Mouse (Mus musculus): ENCODE measurements around the gene Acaca.

Acaca gene

DNA sequence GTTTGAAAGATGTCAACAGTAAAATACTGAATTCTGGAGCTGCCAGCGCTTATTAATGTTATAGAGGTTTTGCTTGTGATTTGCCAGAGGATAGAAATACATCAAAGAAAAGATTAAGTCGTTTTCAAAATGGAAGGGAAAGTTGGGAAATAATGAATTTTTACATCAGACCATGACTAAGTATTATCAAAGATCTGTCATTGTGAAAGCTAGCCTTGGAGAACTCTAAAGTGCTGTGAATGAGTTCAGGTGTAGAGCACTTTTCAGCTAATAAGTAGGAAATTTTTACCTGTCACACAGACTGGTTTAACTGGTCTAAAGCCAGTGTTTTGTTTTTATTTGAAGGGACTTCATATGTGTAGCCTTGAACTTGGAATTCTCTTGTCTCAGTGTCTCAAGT is 51.8 kb downstream of the Acaca start:
- Histone ChIP-seq H3K36me3 (ENCODE audit: insufficient read depth, low read length) (no peaks in the 10 kb centered on the region), H3K27me3 (ENCODE audit: insufficient read depth, low read length) (peaks cover 18% of the 10 kb centered on the region), H3K4me3 (replicated peaks; ENCODE audit: low read length) (no peak overlapping the region), H3K4me1 (replicated peaks; ENCODE audit: low read depth, low read length) (peaks cover 23% of the 10 kb centered on the region), H3K9me3 (ENCODE audit: low read length) (no peaks in the 10 kb centered on the region)
- TF ChIP-seq NANOG (IDR thresholded peaks at IDR 0.05; ENCODE audit: borderline replicate concordance, low read length): no peak
- no peak for TF ChIP-seq POU5F1 (IDR thresholded peaks at IDR 0.05; ENCODE audit: borderline replicate concordance, low read length)
- no peak for TF ChIP-seq CTCF (conservative IDR thresholded peaks at IDR 0.05; ENCODE audit: low read length)

DNA sequence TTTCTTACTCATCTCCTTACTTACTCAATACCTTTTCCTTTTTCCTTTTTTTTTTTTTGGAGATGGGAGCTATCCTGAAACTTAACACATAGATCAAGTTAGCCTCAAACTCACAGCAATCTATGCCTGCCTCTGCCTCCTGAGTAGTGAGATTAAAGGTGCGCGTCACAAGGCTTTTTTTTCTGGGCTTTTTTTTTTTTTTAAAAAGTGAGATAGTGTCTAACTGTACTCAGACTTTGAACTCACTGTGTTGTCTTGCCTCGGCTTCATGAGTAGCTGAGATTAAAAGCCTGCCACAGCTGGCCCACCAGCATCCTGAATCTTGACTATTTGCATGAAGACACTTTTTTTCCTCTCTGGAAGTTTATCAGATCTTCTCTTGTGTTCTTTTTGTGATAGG is 59.1 kb downstream of the Acaca start:
- H3K9me3 ChIP-seq (ENCODE audit: low read length): no peaks in the 10 kb centered on the region
- TF ChIP-seq POU5F1 (IDR thresholded peaks at IDR 0.05; ENCODE audit: borderline replicate concordance, low read length) (no peak), CTCF (conservative IDR thresholded peaks at IDR 0.05; ENCODE audit: low read length) (no peak), NANOG (IDR thresholded peaks at IDR 0.05; ENCODE audit: borderline replicate concordance, low read length) (no peak)
- H3K4me3 ChIP-seq (replicated peaks; ENCODE audit: low read length): no peak overlapping the region

DNA sequence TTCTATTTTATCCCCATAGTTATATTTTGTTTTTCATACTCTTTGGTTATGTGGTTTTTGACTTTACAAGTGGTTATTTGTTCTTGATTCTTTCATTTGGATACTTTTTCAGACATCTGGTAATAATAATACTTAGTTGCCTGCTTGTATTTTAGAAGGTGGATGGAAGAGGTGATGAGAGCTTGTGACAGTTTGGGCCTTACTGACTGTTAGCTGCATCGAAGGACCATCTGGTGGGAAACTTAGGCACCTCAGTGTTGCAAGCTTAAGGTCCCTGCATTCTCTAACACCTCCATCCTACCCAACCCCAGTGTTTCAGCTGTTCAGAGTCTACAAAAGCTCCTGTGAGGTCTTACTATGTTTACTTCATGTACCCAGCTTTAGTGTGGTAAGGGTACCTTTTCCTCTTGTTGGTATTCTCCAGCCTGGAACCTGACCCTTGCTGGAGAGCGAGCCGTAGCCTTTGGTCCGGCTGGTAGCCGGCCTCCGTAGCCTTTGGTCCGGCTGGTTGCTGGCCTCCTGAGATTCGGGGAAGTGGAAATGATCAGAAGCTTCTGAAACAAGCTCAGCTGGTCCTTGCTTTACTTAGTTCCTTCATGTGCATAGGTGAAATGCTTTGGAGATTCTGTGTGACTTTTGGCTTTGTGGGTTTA is 61.2 kb downstream of the Acaca start:
- H3K36me3 ChIP-seq (ENCODE audit: insufficient read depth, low read length): peaks cover 8% of the 10 kb centered on the region
- no peaks in the 10 kb centered on the region for H3K27me3 ChIP-seq (ENCODE audit: insufficient read depth, low read length)
- no peaks in the 10 kb centered on the region for H3K9me3 ChIP-seq (ENCODE audit: low read length)
- TF ChIP-seq CTCF (conservative IDR thresholded peaks at IDR 0.05; ENCODE audit: low read length) (no peak), NANOG (IDR thresholded peaks at IDR 0.05; ENCODE audit: borderline replicate concordance, low read length) (no peak), POU5F1 (IDR thresholded peaks at IDR 0.05; ENCODE audit: borderline replicate concordance, low read length) (no peak)
- H3K4me1 ChIP-seq (replicated peaks; ENCODE audit: low read depth, low read length): peaks cover 3% of the 10 kb centered on the region
- H3K4me3 ChIP-seq (replicated peaks; ENCODE audit: low read length): no peak overlapping the region

More for the DNA sequence above, 59.1 kb downstream of the Acaca start:
- H3K27me3 ChIP-seq (ENCODE audit: insufficient read depth, low read length): no peaks in the 10 kb centered on the region
- peaks cover 3% of the 10 kb centered on the region for H3K4me1 ChIP-seq (replicated peaks; ENCODE audit: low read depth, low read length)
- H3K36me3 ChIP-seq (ENCODE audit: insufficient read depth, low read length): no peaks in the 10 kb centered on the region

DNA sequence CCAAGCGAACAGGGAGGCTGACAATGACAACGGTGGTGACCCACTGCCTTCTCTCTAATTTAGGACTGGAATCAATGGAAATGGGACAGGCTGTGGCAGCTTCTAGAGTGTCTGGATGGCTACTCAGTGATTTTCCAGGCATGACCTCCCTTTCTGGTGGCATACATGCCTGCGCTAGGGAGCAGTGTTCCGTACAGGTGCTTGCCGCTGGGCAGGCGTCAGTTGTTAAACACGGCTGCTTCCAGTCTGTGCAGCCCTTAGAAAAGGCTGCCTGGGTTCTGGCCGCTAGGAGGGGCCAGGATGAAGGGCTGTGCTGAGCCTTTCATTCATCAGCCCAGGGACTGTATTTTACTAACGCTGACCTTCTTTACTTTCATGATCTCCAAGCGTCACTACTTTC is 63.8 kb downstream of the Acaca start:
- H3K27me3 ChIP-seq (ENCODE audit: insufficient read depth, low read length): no peaks in the 10 kb centered on the region
- H3K9me3 ChIP-seq (ENCODE audit: low read length): no peaks in the 10 kb centered on the region
- peaks cover 20% of the 10 kb centered on the region for H3K36me3 ChIP-seq (ENCODE audit: insufficient read depth, low read length)
- H3K4me1 ChIP-seq (replicated peaks; ENCODE audit: low read depth, low read length): peaks cover 3% of the 10 kb centered on the region
- TF ChIP-seq CTCF (conservative IDR thresholded peaks at IDR 0.05; ENCODE audit: low read length) (peak; percentile 7; the same call in 1 of the 2 replicates), NANOG (IDR thresholded peaks at IDR 0.05; ENCODE audit: borderline replicate concordance, low read length) (no peak), POU5F1 (IDR thresholded peaks at IDR 0.05; ENCODE audit: borderline replicate concordance, low read length) (no peak)
- no peak overlapping the region for H3K4me3 ChIP-seq (replicated peaks; ENCODE audit: low read length)

DNA sequence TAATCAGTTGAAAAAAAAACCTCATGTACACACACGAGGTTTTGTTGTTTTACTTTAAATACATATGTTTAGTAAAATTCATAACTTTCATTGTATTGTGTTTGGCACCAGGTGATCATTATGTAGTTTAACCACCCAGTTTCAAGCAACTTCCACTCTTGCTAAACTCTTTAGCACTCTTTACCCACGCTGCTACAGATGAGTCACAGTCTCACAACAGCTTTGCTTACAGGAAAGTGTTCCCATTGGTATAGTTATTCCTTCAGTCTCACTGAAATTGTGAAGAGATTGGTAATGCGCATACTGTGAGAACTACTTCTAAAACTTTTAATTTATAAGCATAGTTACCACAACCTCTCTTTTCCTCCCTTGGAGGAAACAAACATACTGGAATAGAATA is 65.3 kb downstream of the Acaca start:
- Histone ChIP-seq H3K27me3 (ENCODE audit: insufficient read depth, low read length) (no peaks in the 10 kb centered on the region), H3K4me3 (replicated peaks; ENCODE audit: low read length) (no peak overlapping the region), H3K9me3 (ENCODE audit: low read length) (no peaks in the 10 kb centered on the region), H3K36me3 (ENCODE audit: insufficient read depth, low read length) (peaks cover 20% of the 10 kb centered on the region), H3K4me1 (replicated peaks; ENCODE audit: low read depth, low read length) (peaks cover 3% of the 10 kb centered on the region)
- TF ChIP-seq CTCF (conservative IDR thresholded peaks at IDR 0.05; ENCODE audit: low read length): no peak
- no peak for TF ChIP-seq NANOG (IDR thresholded peaks at IDR 0.05; ENCODE audit: borderline replicate concordance, low read length)

DNA sequence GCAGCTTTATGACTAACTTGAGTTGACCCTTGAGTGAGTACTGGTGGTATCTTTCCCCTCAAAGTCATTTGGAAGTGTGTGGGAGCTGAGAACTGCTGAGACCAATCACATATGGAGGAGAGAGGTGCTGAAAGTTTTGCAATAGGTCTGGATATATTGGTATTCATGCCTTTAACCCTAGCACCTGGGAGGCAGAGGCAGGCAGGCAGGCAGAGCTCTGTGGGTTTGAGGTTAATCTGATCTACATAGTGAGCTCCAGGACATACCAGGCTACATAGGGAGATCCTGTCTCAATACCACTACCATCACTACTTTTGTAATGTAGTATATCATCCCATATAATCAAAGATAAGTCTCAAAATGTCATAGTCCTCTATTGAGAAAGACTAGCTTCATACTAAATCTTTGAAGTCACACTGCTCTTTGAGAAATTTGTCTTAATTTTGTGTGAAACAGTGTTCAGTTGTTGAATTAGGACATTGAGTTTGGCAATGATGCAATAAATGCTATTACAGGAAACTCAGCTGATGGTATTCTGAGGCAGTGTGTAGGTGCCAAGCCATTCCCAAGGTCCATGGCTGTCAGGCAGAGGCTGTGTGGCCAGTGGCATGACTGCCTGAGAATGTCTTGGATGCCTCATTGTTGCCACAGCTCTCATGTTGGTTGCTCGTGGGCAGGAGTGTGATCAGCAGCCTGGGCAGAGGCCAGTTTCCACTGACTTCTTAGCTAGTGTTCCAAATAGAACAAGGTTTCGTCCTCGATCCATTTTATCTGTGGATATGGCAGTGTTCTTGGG is 68.3 kb downstream of the Acaca start:
- Histone ChIP-seq H3K27me3 (ENCODE audit: insufficient read depth, low read length) (no peaks in the 10 kb centered on the region), H3K4me1 (replicated peaks; ENCODE audit: low read depth, low read length) (peaks cover 3% of the 10 kb centered on the region), H3K4me3 (replicated peaks; ENCODE audit: low read length) (no peak overlapping the region), H3K9me3 (ENCODE audit: low read length) (no peaks in the 10 kb centered on the region), H3K36me3 (ENCODE audit: insufficient read depth, low read length) (peaks cover 20% of the 10 kb centered on the region)
- TF ChIP-seq NANOG (IDR thresholded peaks at IDR 0.05; ENCODE audit: borderline replicate concordance, low read length) (no peak), CTCF (conservative IDR thresholded peaks at IDR 0.05; ENCODE audit: low read length) (no peak), POU5F1 (IDR thresholded peaks at IDR 0.05; ENCODE audit: borderline replicate concordance, low read length) (no peak)

DNA sequence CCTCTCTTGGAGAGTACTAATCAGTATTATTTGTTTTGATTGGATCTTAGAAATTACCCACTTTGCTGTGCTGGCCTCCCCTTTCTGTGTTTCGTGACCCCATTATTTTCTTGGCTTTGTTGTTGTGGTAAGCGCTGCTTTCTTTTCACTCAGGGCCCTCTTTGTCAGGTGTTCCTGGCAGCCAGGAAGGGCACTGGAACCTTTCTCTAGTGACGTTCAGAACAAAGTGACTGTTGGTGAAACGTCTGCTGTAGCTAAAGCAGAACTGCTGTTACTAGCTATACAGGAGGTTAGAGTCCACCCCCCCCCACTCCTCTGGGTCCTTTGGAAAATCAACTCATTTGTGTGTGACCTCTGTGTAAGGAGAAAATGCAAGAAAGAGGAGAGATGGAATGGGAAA is 76.3 kb downstream of the Acaca start:
- TF ChIP-seq NANOG (IDR thresholded peaks at IDR 0.05; ENCODE audit: borderline replicate concordance, low read length) (no peak), POU5F1 (IDR thresholded peaks at IDR 0.05; ENCODE audit: borderline replicate concordance, low read length) (no peak), CTCF (conservative IDR thresholded peaks at IDR 0.05; ENCODE audit: low read length) (no peak)
- Histone ChIP-seq H3K36me3 (ENCODE audit: insufficient read depth, low read length) (no peaks in the 10 kb centered on the region; the same call in 1 of the 2 replicates), H3K9me3 (ENCODE audit: low read length) (peaks cover 8% of the 10 kb centered on the region)

DNA sequence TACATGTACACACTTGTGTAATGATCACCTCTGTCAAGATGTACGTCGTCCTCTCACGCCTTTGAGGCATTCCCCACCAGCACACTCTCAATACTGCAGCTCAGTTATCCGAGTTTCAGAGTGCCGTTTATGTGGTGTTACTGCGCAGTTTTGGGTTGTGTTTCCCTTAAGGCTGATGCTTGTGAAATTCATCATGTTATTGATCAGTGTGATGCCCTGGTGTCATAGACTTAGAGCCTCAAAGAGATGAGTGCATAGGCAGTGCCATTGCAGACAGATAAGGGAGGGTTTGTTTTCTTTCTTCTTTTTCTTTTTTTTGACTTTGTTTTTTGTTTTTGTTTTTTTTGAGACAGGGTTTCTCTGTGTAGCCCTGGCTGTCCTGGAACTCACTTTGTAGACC is 81.4 kb downstream of the Acaca start:
- Histone ChIP-seq H3K4me3 (replicated peaks; ENCODE audit: low read length) (no peak overlapping the region), H3K9me3 (ENCODE audit: low read length) (no peaks in the 10 kb centered on the region), H3K36me3 (ENCODE audit: insufficient read depth, low read length) (peaks cover 3% of the 10 kb centered on the region; the same call in 1 of the 2 replicates), H3K27me3 (ENCODE audit: insufficient read depth, low read length) (no peaks in the 10 kb centered on the region), H3K4me1 (replicated peaks; ENCODE audit: low read depth, low read length) (no peaks in the 10 kb centered on the region)
- TF ChIP-seq POU5F1 (IDR thresholded peaks at IDR 0.05; ENCODE audit: borderline replicate concordance, low read length) (no peak), CTCF (conservative IDR thresholded peaks at IDR 0.05; ENCODE audit: low read length) (no peak), NANOG (IDR thresholded peaks at IDR 0.05; ENCODE audit: borderline replicate concordance, low read length) (no peak)

More for the DNA sequence above, 76.3 kb downstream of the Acaca start:
- Histone ChIP-seq H3K4me1 (replicated peaks; ENCODE audit: low read depth, low read length) (no peaks in the 10 kb centered on the region), H3K27me3 (ENCODE audit: insufficient read depth, low read length) (no peaks in the 10 kb centered on the region), H3K4me3 (replicated peaks; ENCODE audit: low read length) (no peak overlapping the region)

Data from E14TG2a.4 (cell line).